Mouse (Mus musculus) 3134 (cell line): ENCODE data around the gene Morn4.

Experiments used
- DNase-seq: peaks from one replicate; pipeline ENCODE4 v3.0.0-alpha.2; 2011; ENCODE audit warnings: low spot score; ENCODE audit not compliant: insufficient read length; ENCODE audit errors: extremely low read depth

The Morn4 gene

GRCm38 (mm10) chr19:42050251-42050650, 35.9 kb downstream of the Morn4 start:
- DNase-seq, result no peak

GRCm38 (mm10) chr19:42045269-42046102, 40.7 kb downstream of the Morn4 start, which contains the start of gene Hoga1:
TSS of gene Hoga1 (plus strand) at chr19:42045610.
- peak; percentile 90 for DNase-seq

GRCm38 (mm10) chr19:42043988-42044387, 42.2 kb downstream of the Morn4 start:
- no peak for DNase-seq

GRCm38 (mm10) chr19:42038310-42038709, 47.8 kb downstream of the Morn4 start:
- no peak for DNase-seq

- DNase-seq, result no peak
These were observed 48.9 kb downstream of the Morn4 start for GRCm38 (mm10) chr19:42037167-42037702.

GRCm38 (mm10) chr19:42036357-42036756, 49.8 kb downstream of the Morn4 start:
- DNase-seq, result no peak

GRCm38 (mm10) chr19:42035456-42036248, 50.5 kb downstream of the Morn4 start, which contains the start of gene Ankrd2:
TSS of gene Ankrd2 (plus strand) at chr19:42036000.
- peak; percentile 72 for DNase-seq

GRCm38 (mm10) chr19:42034881-42035455, 51.2 kb downstream of the Morn4 start:
- DNase-seq, result no peak

- DNase-seq, result no peak
These were observed 51.9 kb downstream of the Morn4 start for GRCm38 (mm10) chr19:42034146-42034775.

- no peak for DNase-seq
These were observed 52.5 kb downstream of the Morn4 start for GRCm38 (mm10) chr19:42033611-42034010.

- DNase-seq, result no peak
These were observed 55.0 kb downstream of the Morn4 start for GRCm38 (mm10) chr19:42031112-42031511.

GRCm38 (mm10) chr19:42026158-42026557, 60.0 kb downstream of the Morn4 start:
- DNase-seq, result peak; percentile 51
